Mouse (Mus musculus) myocyte (in vitro differentiated cells): ENCODE measurements at regions not wholly inside any gene's neighbourhood (a gene's known extent, or its start where the extent isn't known, plus 50 kb on each side); places are given as distances from the start of the nearest gene placed in this dataset.

ENCODE experiments used
- CEBPB ChIP-seq: IDR thresholded peaks from 2 replicates; pipeline ENCODE4 v1.6.1; 2011; ENCODE audit warnings: mild to moderate bottlenecking, moderate library complexity; ENCODE audit not compliant: poor library complexity, insufficient read depth, severe bottlenecking
- E2F4 ChIP-seq: IDR thresholded peaks from one replicate; pipeline ENCODE4 v1.6.1; 2011; ENCODE audit warnings: mild to moderate bottlenecking, control low read depth, moderate library complexity; ENCODE audit not compliant: insufficient read depth
- MAX ChIP-seq: IDR thresholded peaks from one replicate; pipeline ENCODE4 v1.6.1; 2011; ENCODE audit warnings: low read depth, mild to moderate bottlenecking, control low read depth
- MYOG ChIP-seq, 3 experiments: IDR thresholded peaks; one replicate each; pipeline ENCODE4 v1.6.1; 2011; ENCODE audit warnings: control low read depth in 2 of 3, low read depth in 2 of 3, mild to moderate bottlenecking in 2 of 3; ENCODE audit not compliant: insufficient read length in 2 of 3, control insufficient read depth in 1 of 3, insufficient read depth in 1 of 3
- POLR2A ChIP-seq: IDR thresholded peaks from one replicate; pipeline ENCODE4 v1.6.1; 2011; ENCODE audit warnings: low read depth, mild to moderate bottlenecking, control low read depth, moderate library complexity; ENCODE audit not compliant: insufficient read length
- POLR2AphosphoS2 ChIP-seq: IDR thresholded peaks from one replicate; pipeline ENCODE4 v1.6.1; 2011; ENCODE audit warnings: low read depth, control low read depth; ENCODE audit not compliant: insufficient read length
- REST ChIP-seq: IDR thresholded peaks from one replicate; pipeline ENCODE4 v1.6.1; 2011; ENCODE audit warnings: mild to moderate bottlenecking, control low read depth, moderate library complexity; ENCODE audit not compliant: insufficient read depth, insufficient read length
- SRF ChIP-seq: IDR thresholded peaks from one replicate; pipeline ENCODE4 v1.6.1; 2011; ENCODE audit warnings: low read depth; ENCODE audit not compliant: control insufficient read depth, insufficient read length
- TCF12 ChIP-seq: IDR thresholded peaks from one replicate; pipeline ENCODE4 v1.6.1; 2011; ENCODE audit warnings: mild to moderate bottlenecking, control low read depth; ENCODE audit not compliant: poor library complexity, insufficient read depth, severe bottlenecking
- USF1 ChIP-seq: IDR thresholded peaks from one replicate; pipeline ENCODE4 v1.6.1; 2011; ENCODE audit warnings: low read depth, mild to moderate bottlenecking, control low read depth, moderate library complexity

- no peak for TF ChIP-seq POLR2A
- TF ChIP-seq REST: no peak
- no peak for TF ChIP-seq TCF12
- TF ChIP-seq CEBPB: no peak
- no peak for TF ChIP-seq MYOG (IDR thresholded peaks at IDR 0.05; ENCODE audit: control insufficient read depth in 1 of 3, insufficient read depth in 1 of 3, insufficient read length in 2 of 3, low read depth in 2 of 3)
- no peak for TF ChIP-seq SRF
- TF ChIP-seq USF1: no peak
- TF ChIP-seq POLR2AphosphoS2: no peak
- TF ChIP-seq E2F4: no peak
- TF ChIP-seq MAX: no peak
Measured at GRCm38 (mm10) chr17:67419956-67420711, 65.9 kb upstream of the Ptprm start.
